Mouse (Mus musculus) lung, adult 2 months (tissue): ENCODE measurements around the gene Smad1.

Experiments
- CTCF ChIP-seq: fragments of 200-500 bp; IDR thresholded peaks from 2 replicates; pipeline ENCODE4 v1.5.1; 2011; ENCODE audit warnings: mild to moderate bottlenecking, low read length, control low read depth; ENCODE audit not compliant: insufficient read depth
- POLR2A ChIP-seq: fragments of 200-500 bp; IDR thresholded peaks from 2 replicates; pipeline ENCODE4 v1.6.1; 2011; ENCODE audit warnings: low read depth, mild to moderate bottlenecking, control low read depth, low read length, borderline replicate concordance; ENCODE audit errors: extremely low read depth

GRCm38 (mm10) chr8:79323121-79323520 lies 76.2 kb downstream of the Smad1 start:
- TF ChIP-seq CTCF: no peak
- no peak for TF ChIP-seq POLR2A
